Mouse (Mus musculus) CH12.LX (cell line): ENCODE measurements around the gene Hip1.

Source experiments
- CHD1 ChIP-seq: IDR thresholded peaks from 2 replicates; pipeline ENCODE4 v1.6.1; 2012; ENCODE audit warnings: low read depth, low read length, improper control_type of control experiment, inconsistent platforms
- CTCF ChIP-seq, 2 experiments: IDR thresholded peaks in 1 of 2; conservative IDR thresholded peaks in 1 of 2; 2 replicates each; pipeline ENCODE4 v1.5.1; 2011 to 2012; ENCODE audit warnings: low read depth in 2 of 2, low read length in 2 of 2, improper control_type of control experiment in 1 of 2, inconsistent platforms in 1 of 2, mild to moderate bottlenecking in 1 of 2, moderate library complexity in 1 of 2
- E2F4 ChIP-seq: IDR thresholded peaks from 2 replicates; pipeline ENCODE4 v1.6.1; 2011; ENCODE audit warnings: low read depth, low read length, improper control_type of control experiment; ENCODE audit not compliant: insufficient replicate concordance
- EP300 ChIP-seq: IDR thresholded peaks from 2 replicates; pipeline ENCODE4 v1.6.1; 2011; ENCODE audit warnings: low read length, improper control_type of control experiment
- ETS1 ChIP-seq: conservative IDR thresholded peaks from 2 replicates; pipeline ENCODE4 v1.6.1; 2012; ENCODE audit warnings: low read depth, mild to moderate bottlenecking, inconsistent platforms, low read length, improper control_type of control experiment, moderate library complexity
- JUND ChIP-seq: conservative IDR thresholded peaks from 2 replicates; pipeline ENCODE4 v1.6.1; 2011; ENCODE audit warnings: low read depth, low read length, improper control_type of control experiment
- MAFK ChIP-seq: IDR thresholded peaks from 2 replicates; pipeline ENCODE4 v1.6.1; 2011; ENCODE audit warnings: low read length, improper control_type of control experiment; ENCODE audit not compliant: insufficient replicate concordance
- MAX ChIP-seq: IDR thresholded peaks from 2 replicates; pipeline ENCODE4 v1.6.1; 2011; ENCODE audit warnings: low read length, improper control_type of control experiment
- NRF1 ChIP-seq: IDR thresholded peaks from 2 replicates; pipeline ENCODE4 v1.6.1; 2014; ENCODE audit warnings: low read depth, mild to moderate bottlenecking, inconsistent platforms, low read length, improper control_type of control experiment, moderate library complexity
- POLR2A ChIP-seq: IDR thresholded peaks from 2 replicates; pipeline ENCODE4 v1.6.1; 2011; ENCODE audit warnings: low read depth, mild to moderate bottlenecking, improper control_type of control experiment, low read length
- POLR2AphosphoS2 ChIP-seq: IDR thresholded peaks from 2 replicates; pipeline ENCODE4 v1.6.1; 2011; ENCODE audit warnings: low read depth, low read length, improper control_type of control experiment

- TF ChIP-seq POLR2A, result no peak
- TF ChIP-seq CTCF (conservative IDR thresholded peaks at IDR 0.05 in 1 of 2, IDR thresholded peaks at IDR 0.05 in 1 of 2; ENCODE audit: low read depth in 2 of 2, low read length in 2 of 2), result no peak
- no peak for TF ChIP-seq MAX
- TF ChIP-seq EP300, result no peak
- no peak for TF ChIP-seq E2F4
- no peak for TF ChIP-seq NRF1
- TF ChIP-seq ETS1, result no peak
- no peak for TF ChIP-seq MAFK
- TF ChIP-seq CHD1, result no peak
- no peak for TF ChIP-seq JUND
- no peak for TF ChIP-seq POLR2AphosphoS2
Measured at GRCm38 (mm10) chr5:135383771-135384170, 161.1 kb downstream of the Hip1 start.
